34 mouse cellular contexts compared by ENCODE assay signal in genomic region chr19:11485266-11485665, GRCm38 (mm10). TPM values are rescaled to one million over a fixed set of nuclear protein-coding genes. Genes with fewer than 3 reads are reported as not detected.
DNase-seq lines count a peak whose midpoint lies in the region; ATAC-seq and TF ChIP-seq lines count a peak whose summit lies in the region.
"Had no signal": no experiment of that assay in that cellular context is flagged by ENCODE, and none has a peak within 500 bp of the region (broad histone marks: within the 10 kb centered on the region; RNA-seq: fewer than 3 reads in every experiment).

No protein-coding gene starts in this region.

- H3K4me1 ChIP-seq in bone marrow macrophage, adult 2 months (ENCODE audit: control insufficient read depth, insufficient read depth, low read length): peaks cover 12% of the 10 kb centered on the region
- H3K4me1 ChIP-seq: embryonic facial prominence, embryonic 12.5 days; heart, embryonic 12.5 days; hindbrain, embryonic 12.5 days had no signal

- peak; percentile 71 for ATAC-seq in neutrophil, adult 5-6 weeks (ENCODE audit: extremely low read depth, insufficient number of reproducible peaks, low FRiP score, poor library complexity, severe bottlenecking)
- ATAC-seq: forebrain, postnatal 0 days; intestine, postnatal 0 days; Patski had no signal

- intact Hi-C loops in left cerebral cortex, adult 2 months (cut with DNase I): no loop called here

- no peak for DNase-seq in left cerebral cortex, adult 2 months (ENCODE audit: extremely low spot score in 1 of 2, low spot score in 2 of 2)
- no peak for DNase-seq in left cerebral cortex, adult 9 months (ENCODE audit: low spot score in 2 of 2)
- peak; percentile 74 for DNase-seq in A20 (ENCODE audit: low read depth, low spot score)
- no peak for DNase-seq in embryo, embryonic 9.5 days (ENCODE audit: extremely low spot score)
- no peak for DNase-seq in adrenal gland, postnatal 25 days
- DNase-seq: cerebellum, adult 11-12 months; cerebellum, postnatal 10 days; forebrain, postnatal 0 days; gastrocnemius, postnatal 14 days; heart, adult 18-20 months; heart, postnatal 10 days; lung, adult 2 months; lung, postnatal 14 days; midbrain, embryonic 14.5 days; right cerebral cortex, postnatal 14 days; thymus, adult 18-20 months; thymus, postnatal 36 days had no signal

- peak overlapping the region; percentile 70 for H3K27ac ChIP-seq in left cerebral cortex, adult 2 months
- H3K27ac ChIP-seq in bone marrow macrophage, adult 2 months (ENCODE audit: insufficient read depth, low read depth, low read length): peak overlapping the region; percentile 11; the same call in 1 of the 2 replicates
- H3K27ac ChIP-seq: embryonic facial prominence, embryonic 12.5 days; hindbrain, embryonic 12.5 days had no signal

- no peak for TF ChIP-seq CTCF in left cerebral cortex, adult 2 months (IDR thresholded peaks at IDR 0.05)
- TF ChIP-seq CTCF in bone marrow macrophage, adult 2 months (IDR thresholded peaks at IDR 0.05; ENCODE audit: low read depth, low read length): no peak

- H3K4me3 ChIP-seq in left cerebral cortex, adult 2 months: no peak overlapping the region
- no peak overlapping the region for H3K4me3 ChIP-seq in bone marrow macrophage, adult 2 months (ENCODE audit: insufficient read depth, low read length)
- H3K4me3 ChIP-seq: embryonic facial prominence, embryonic 12.5 days; heart, embryonic 12.5 days; hindbrain, embryonic 12.5 days; myocyte had no signal

- TF ChIP-seq POLR2A in bone marrow macrophage, adult 2 months (IDR thresholded peaks at IDR 0.05; ENCODE audit: borderline replicate concordance, low read depth, low read length): no peak

RNA-seq across cellular contexts. Expression of gene Gm8369, which starts 0.5 kb away (rescaled TPM):
- 1 to 10 TPM; 1.3 to 1.5 TPM for total RNA-seq in left cerebral cortex, adult 2 months (2021)
- 13.4 and 15.4 TPM in 2 replicates for polyA plus RNA-seq in bone marrow macrophage, adult 2 months (2012; ENCODE audit: insufficient read depth, insufficient read length, missing spikeins)
- 335 and 348 TPM in 2 replicates for total RNA-seq in neutrophil, adult 5-6 weeks (2017)
- 0.33 and 0.76 TPM in 2 replicates for total RNA-seq in adrenal gland, postnatal 25 days (2021)
- total RNA-seq: adrenal gland, postnatal 4 days; forebrain, postnatal 0 days had no signal
- polyA plus RNA-seq: C2C12; embryonic facial prominence, embryonic 12.5 days; forebrain, embryonic 11.5 days; heart, embryonic 12.5 days; hindbrain, embryonic 12.5 days; kidney, embryonic 16.5 days; limb, embryonic 11.5 days; midbrain, embryonic 14.5 days; myocyte; neural tube, embryonic 14.5 days; Patski had no signal

RNA-seq across cellular contexts. Expression of gene Ms4a6c, which starts 16.1 kb away (rescaled TPM):
- total RNA-seq in left cerebral cortex, adult 2 months (2021): 1 to 10 TPM; 1.4 to 2.3 TPM
- 610 and 628 TPM in 2 replicates for polyA plus RNA-seq in bone marrow macrophage, adult 2 months (2012; ENCODE audit: insufficient read depth, insufficient read length, missing spikeins)
- 34.3 and 38.1 TPM in 2 replicates for total RNA-seq in neutrophil, adult 5-6 weeks (2017)
- 4.0 and 4.5 TPM in 2 replicates for total RNA-seq in adrenal gland, postnatal 25 days (2021)
- polyA plus RNA-seq: C2C12, myocyte, Patski had no signal

RNA-seq across cellular contexts. Expression of gene Ms4a6b, which starts 31.0 kb away (rescaled TPM):
- total RNA-seq in left cerebral cortex, adult 2 months (2021): 1 to 10 TPM; 1.7 to 2.9 TPM
- polyA plus RNA-seq in bone marrow macrophage, adult 2 months (2012; ENCODE audit: insufficient read depth, insufficient read length, missing spikeins): 338 and 351 TPM in 2 replicates
- total RNA-seq in neutrophil, adult 5-6 weeks (2017): 108 and 112 TPM in 2 replicates
- total RNA-seq in adrenal gland, postnatal 25 days (2021): 2.4 and 5.6 TPM in 2 replicates
- polyA plus RNA-seq: C2C12, myocyte, Patski had no signal

RNA-seq across cellular contexts. Expression of gene Ms4a4b, which starts 41.9 kb away (rescaled TPM):
- total RNA-seq in left cerebral cortex, adult 2 months (2021): under 1 TPM in 1 of 2 experiments, not detected in 1; 0.20 TPM
- 5.6 and 8.4 TPM in 2 replicates for polyA plus RNA-seq in bone marrow macrophage, adult 2 months (2012; ENCODE audit: insufficient read depth, insufficient read length, missing spikeins)
- total RNA-seq in neutrophil, adult 5-6 weeks (2017): 44.8 and 59.4 TPM in 2 replicates
- 0.94 TPM in 1 of 2 replicates, not detected in the other for total RNA-seq in adrenal gland, postnatal 25 days (2021)
- total RNA-seq: forebrain, postnatal 0 days; layer of hippocampus, postnatal 10 days; left cerebral cortex, postnatal 10 days had no signal
- polyA plus RNA-seq: C2C12; embryonic facial prominence, embryonic 12.5 days; forebrain, embryonic 11.5 days; forebrain, postnatal 0 days; heart, embryonic 12.5 days; hindbrain, embryonic 12.5 days; limb, embryonic 11.5 days; midbrain, embryonic 14.5 days; myocyte; neural tube, embryonic 14.5 days had no signal

RNA-seq across cellular contexts. Expression of gene Ms4a4d, which starts 51.3 kb away (rescaled TPM):
- not detected for total RNA-seq in left cerebral cortex, adult 2 months (2021)
- polyA plus RNA-seq in bone marrow macrophage, adult 2 months (2012; ENCODE audit: insufficient read depth, insufficient read length, missing spikeins): not detected in 2 replicates
- total RNA-seq in neutrophil, adult 5-6 weeks (2017): 0.58 TPM in 1 of 2 replicates, not detected in the other
- total RNA-seq in adrenal gland, postnatal 25 days (2021): 0.61 and 1.0 TPM in 2 replicates
- total RNA-seq: forebrain, postnatal 0 days; layer of hippocampus, postnatal 10 days; left cerebral cortex, postnatal 10 days; megakaryocyte-erythroid progenitor cell, adult 5-6 weeks had no signal
- polyA plus RNA-seq: C2C12; forebrain, postnatal 0 days; hindbrain, embryonic 12.5 days; midbrain, embryonic 14.5 days had no signal

Comparison
In these comparisons a context has a peak if more than half of its experiments do, and no peak if none do; other contexts are left out.
1. RNA of gene Gm8369, which starts 0.5 kb away (total RNA-seq): 335 to 348 TPM in neutrophil, adult 5-6 weeks; 1.3 to 1.5 TPM in left cerebral cortex, adult 2 months and 0.33 to 0.76 TPM in adrenal gland, postnatal 25 days; every median in the first group is over 100 times any median in the second.
2. RNA of gene Ms4a6b, which starts 31.0 kb away (total RNA-seq): 108 to 112 TPM in neutrophil, adult 5-6 weeks; 2.4 to 5.6 TPM in adrenal gland, postnatal 25 days and 1.7 to 2.9 TPM in left cerebral cortex, adult 2 months; every median in the first group is over 10 times any median in the second.